Mouse (Mus musculus) embryonic facial prominence, embryonic 11.5 days (tissue): ENCODE results near the gene Otulinl. TPM values are rescaled to one million over a fixed set of nuclear protein-coding genes. Genes with fewer than 3 reads are reported as not detected.
A peak's percentile ranks its signal among the peaks of the same experiment; 100 is the strongest.

Experiments
- ATAC-seq: fragments of 200-750 bp; cut with Nextera tagmentation; replicated peaks from 2 replicates; pipeline ENCODE4 v1.8.0; 2017; ENCODE audit warnings: low read depth; ENCODE audit not compliant: insufficient number of reproducible peaks, low FRiP score, low TSS enrichment
- DNase-seq: peaks from one replicate; pipeline ENCODE4 v3.0.0-alpha.2; 2015; ENCODE audit warnings: low spot score
- H3K27ac ChIP-seq: fragments of 300-500 bp; sonication (generic); replicated peaks from 2 replicates; pipeline ENCODE4 v1.5.1; 2014; ENCODE audit warnings: mild to moderate bottlenecking, low read depth, low read length, control low read depth
- H3K27me3 ChIP-seq: fragments of 300-500 bp; sonication (generic); 2 replicates; pipeline ENCODE4 v1.6.1; 2014; ENCODE audit warnings: mild to moderate bottlenecking, low read length, moderate library complexity, mixed read lengths; ENCODE audit not compliant: control insufficient read depth, insufficient read depth
- H3K36me3 ChIP-seq: fragments of 300-500 bp; sonication (generic); replicated peaks from 2 replicates; pipeline ENCODE4 v1.6.1; 2014; ENCODE audit warnings: low read depth, mild to moderate bottlenecking, low read length, moderate library complexity, mixed read lengths; ENCODE audit not compliant: control insufficient read depth, insufficient read depth
- H3K4me1 ChIP-seq: fragments of 300-500 bp; sonication (generic); 2 replicates; pipeline ENCODE4 v1.6.1; 2014; ENCODE audit warnings: low read length, mixed read lengths; ENCODE audit not compliant: control insufficient read depth, insufficient read depth
- H3K4me2 ChIP-seq: fragments of 300-500 bp; sonication (generic); 2 replicates; pipeline ENCODE4 v1.6.1; 2014; ENCODE audit warnings: low read depth, mild to moderate bottlenecking, control low read depth, low read length, moderate library complexity
- H3K4me3 ChIP-seq: fragments of 300-500 bp; sonication (generic); 2 replicates; pipeline ENCODE4 v1.5.1; 2014; ENCODE audit warnings: low read depth, low read length, control low read depth
- H3K9ac ChIP-seq: fragments of 300-500 bp; sonication (generic); replicated peaks from 2 replicates; pipeline ENCODE4 v1.6.1; 2014; ENCODE audit warnings: mild to moderate bottlenecking, control low read depth, low read length
- H3K9me3 ChIP-seq: fragments of 300-500 bp; sonication (generic); replicated peaks from 2 replicates; pipeline ENCODE4 v1.6.1; 2016; ENCODE audit warnings: mild to moderate bottlenecking, low read length, inconsistent platforms, mixed read lengths; ENCODE audit not compliant: control insufficient read depth
- WGBS: fragments of 180-500 bp; shearing (Covaris S2); extraction: QIAGEN DNeasy Blood & Tissue Kit; methylation state at CpG from one replicate; pipeline ENCODE4 v1.1.7; 2014; 5-methylcytosine and 5-hydroxymethylcytosine counted together
- polyA plus RNA-seq: library from polyadenylated mRNA; unstranded; fragments of >200 nt; fragmentation: Nextera tagmentation; extraction: Ambion mirVana; gene quantifications from 2 replicates; pipeline ENCODE4 v1.2.1, GENCODE M21; 2014

Otulinl gene
- polyA plus RNA-seq, 1 experiment from 2014 or later: 14.9 TPM

GRCm38 (mm10) chr15:27659592-27660244, 21.7 kb downstream of the Otulinl start:
- Histone ChIP-seq H3K27ac (no peak overlapping the region), H3K36me3 (no peaks in the 10 kb centered on the region), H3K4me2 (no peak overlapping the region), H3K4me1 (no peaks in the 10 kb centered on the region), H3K9me3 (no peaks in the 10 kb centered on the region), H3K9ac (no peak overlapping the region), H3K4me3 (no peak overlapping the region), H3K27me3 (no peaks in the 10 kb centered on the region)
- ATAC-seq (no peak), DNase-seq (peak; percentile 93)
- 38% methylated on average over 17 of the region's 17 CpGs for WGBS

- H3K27ac ChIP-seq: no peak overlapping the region
- 72% methylated on average over 5 of the region's 5 CpGs for WGBS
These were observed 22.2 kb downstream of the Otulinl start for GRCm38 (mm10) chr15:27659143-27659542.

GRCm38 (mm10) chr15:27658356-27658755, 23.0 kb downstream of the Otulinl start:
- Histone ChIP-seq H3K4me2 (no peak overlapping the region), H3K9me3 (no peaks in the 10 kb centered on the region), H3K27me3 (no peaks in the 10 kb centered on the region), H3K9ac (no peak overlapping the region), H3K27ac (no peak overlapping the region), H3K4me1 (no peaks in the 10 kb centered on the region), H3K36me3 (no peaks in the 10 kb centered on the region), H3K4me3 (no peak overlapping the region)
- no peak for ATAC-seq
- WGBS: 88% methylated on average over 4 of the region's 4 CpGs
- DNase-seq: no peak

More at GRCm38 (mm10) chr15:27659143-27659542, 22.2 kb downstream of the Otulinl start:
- H3K4me1 ChIP-seq: no peaks in the 10 kb centered on the region
- no peaks in the 10 kb centered on the region for H3K36me3 ChIP-seq
- H3K9me3 ChIP-seq: no peaks in the 10 kb centered on the region
- H3K27me3 ChIP-seq: no peaks in the 10 kb centered on the region
- H3K4me2 ChIP-seq: no peak overlapping the region
- ATAC-seq (no peak), DNase-seq (no peak)
- no peak overlapping the region for H3K4me3 ChIP-seq
- no peak overlapping the region for H3K9ac ChIP-seq

- no peak overlapping the region for H3K9ac ChIP-seq
- H3K36me3 ChIP-seq: no peaks in the 10 kb centered on the region
- no peak overlapping the region for H3K27ac ChIP-seq
- H3K4me3 ChIP-seq: no peak overlapping the region
- no peak overlapping the region for H3K4me2 ChIP-seq
- no peaks in the 10 kb centered on the region for H3K4me1 ChIP-seq
- ATAC-seq (no peak), DNase-seq (no peak)
- no peaks in the 10 kb centered on the region for H3K27me3 ChIP-seq
- H3K9me3 ChIP-seq: no peaks in the 10 kb centered on the region
- 96% methylated on average over 10 of the region's 10 CpGs for WGBS
These were observed 23.5 kb downstream of the Otulinl start for GRCm38 (mm10) chr15:27657866-27658265.

GRCm38 (mm10) chr15:27656626-27657025, 24.8 kb downstream of the Otulinl start:
- Histone ChIP-seq H3K36me3 (no peaks in the 10 kb centered on the region), H3K4me2 (no peak overlapping the region), H3K27ac (no peak overlapping the region), H3K4me1 (no peaks in the 10 kb centered on the region), H3K9ac (no peak overlapping the region), H3K4me3 (no peak overlapping the region), H3K27me3 (no peaks in the 10 kb centered on the region), H3K9me3 (no peaks in the 10 kb centered on the region)
- ATAC-seq (no peak), DNase-seq (no peak)
- WGBS: 82% methylated on average over 9 of the region's 9 CpGs

GRCm38 (mm10) chr15:27655015-27655414, 26.4 kb downstream of the Otulinl start:
- Histone ChIP-seq H3K4me3 (no peak overlapping the region), H3K4me2 (no peak overlapping the region), H3K9me3 (no peaks in the 10 kb centered on the region), H3K27me3 (no peaks in the 10 kb centered on the region), H3K36me3 (no peaks in the 10 kb centered on the region), H3K9ac (no peak overlapping the region), H3K27ac (no peak overlapping the region), H3K4me1 (no peaks in the 10 kb centered on the region)
- WGBS: 20% methylated on average over 5 of the region's 5 CpGs
- DNase-seq (peak; percentile 84), ATAC-seq (no peak)

GRCm38 (mm10) chr15:27647686-27648085, 33.7 kb downstream of the Otulinl start:
- DNase-seq (peak; percentile 71), ATAC-seq (no peak)
- 46% methylated on average over 3 of the region's 3 CpGs for WGBS
- no peaks in the 10 kb centered on the region for H3K4me1 ChIP-seq
- H3K27me3 ChIP-seq: no peaks in the 10 kb centered on the region
- no peaks in the 10 kb centered on the region for H3K9me3 ChIP-seq
- H3K9ac ChIP-seq: no peak overlapping the region
- H3K36me3 ChIP-seq: no peaks in the 10 kb centered on the region
- H3K27ac ChIP-seq: no peak overlapping the region
- H3K4me2 ChIP-seq: no peak overlapping the region
- H3K4me3 ChIP-seq: no peak overlapping the region

- no peaks in the 10 kb centered on the region for H3K9me3 ChIP-seq
- no peak for ATAC-seq
These were observed 34.7 kb downstream of the Otulinl start for GRCm38 (mm10) chr15:27646665-27647064.

More at GRCm38 (mm10) chr15:27646665-27647064, 34.7 kb downstream of the Otulinl start:
- WGBS: 95% methylated on average over 8 of the region's 8 CpGs
- Histone ChIP-seq H3K9ac (no peak overlapping the region), H3K4me3 (no peak overlapping the region), H3K4me2 (no peak overlapping the region), H3K27me3 (no peaks in the 10 kb centered on the region), H3K4me1 (no peaks in the 10 kb centered on the region), H3K27ac (no peak overlapping the region), H3K36me3 (no peaks in the 10 kb centered on the region)
- DNase-seq: no peak
